Mouse (Mus musculus) stomach, postnatal 0 days (tissue): ENCODE measurements at regions not wholly inside any gene's neighbourhood (a gene's known extent, or its start where the extent isn't known, plus 50 kb on each side); places are given as distances from the start of the nearest gene placed in this dataset.

ENCODE experiments used
- CTCF ChIP-seq: IDR thresholded peaks from 2 replicates; pipeline ENCODE4 v1.5.1; 2016; ENCODE audit warnings: antibody characterized with exemption, low read depth, mild to moderate bottlenecking, moderate library complexity
- EP300 ChIP-seq: optimal IDR thresholded peaks from 2 replicates; pipeline ENCODE3; 2016; ENCODE audit warnings: antibody characterized with exemption

DNA sequence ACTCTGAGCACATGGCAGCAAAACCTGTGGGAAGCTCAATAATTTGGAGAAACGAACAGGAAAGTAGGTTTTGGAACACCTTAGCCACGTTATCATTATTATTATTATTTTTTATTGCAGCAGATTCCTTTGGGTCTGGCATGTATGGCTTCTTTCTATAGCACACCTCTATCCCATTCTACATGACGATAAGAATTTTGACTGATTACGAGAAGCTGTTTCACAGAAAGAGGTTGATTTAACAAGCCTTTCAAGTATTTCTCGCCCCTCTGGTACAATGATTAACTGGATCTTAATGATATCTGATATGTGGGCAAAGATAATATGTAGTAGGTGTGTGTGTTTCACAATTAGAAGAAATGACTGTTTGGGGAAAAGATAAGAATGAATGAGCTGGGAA lies 191.6 kb downstream of the Wdr20rt start:
- TF ChIP-seq CTCF (no peak), EP300 (no peak)
